Mouse (Mus musculus) heart, postnatal 0 days (tissue): ENCODE data around the gene Ppp1r16b.

Experiments
- CTCF ChIP-seq: IDR thresholded peaks from 2 replicates; pipeline ENCODE4 v1.5.1; 2016; ENCODE audit warnings: antibody characterized with exemption, control low read depth, low read depth
- EP300 ChIP-seq: IDR thresholded peaks from 2 replicates; pipeline ENCODE4 v1.6.1; 2016; ENCODE audit warnings: antibody characterized with exemption, low read depth

- TF ChIP-seq CTCF (no peak), EP300 (no peak)
Observed at GRCm38 (mm10) chr2:158658822-158659221, 6.4 kb upstream of the Ppp1r16b start.
